Mouse (Mus musculus): Measurements from ENCODE around the gene Dcdc2a. TPM values are rescaled to one million over a fixed set of nuclear protein-coding genes. Genes with fewer than 3 reads are reported as not detected.

Gene Dcdc2a
- polyA plus RNA-seq, 1 experiment from 2014 or later, result 0.12 TPM

DNA sequence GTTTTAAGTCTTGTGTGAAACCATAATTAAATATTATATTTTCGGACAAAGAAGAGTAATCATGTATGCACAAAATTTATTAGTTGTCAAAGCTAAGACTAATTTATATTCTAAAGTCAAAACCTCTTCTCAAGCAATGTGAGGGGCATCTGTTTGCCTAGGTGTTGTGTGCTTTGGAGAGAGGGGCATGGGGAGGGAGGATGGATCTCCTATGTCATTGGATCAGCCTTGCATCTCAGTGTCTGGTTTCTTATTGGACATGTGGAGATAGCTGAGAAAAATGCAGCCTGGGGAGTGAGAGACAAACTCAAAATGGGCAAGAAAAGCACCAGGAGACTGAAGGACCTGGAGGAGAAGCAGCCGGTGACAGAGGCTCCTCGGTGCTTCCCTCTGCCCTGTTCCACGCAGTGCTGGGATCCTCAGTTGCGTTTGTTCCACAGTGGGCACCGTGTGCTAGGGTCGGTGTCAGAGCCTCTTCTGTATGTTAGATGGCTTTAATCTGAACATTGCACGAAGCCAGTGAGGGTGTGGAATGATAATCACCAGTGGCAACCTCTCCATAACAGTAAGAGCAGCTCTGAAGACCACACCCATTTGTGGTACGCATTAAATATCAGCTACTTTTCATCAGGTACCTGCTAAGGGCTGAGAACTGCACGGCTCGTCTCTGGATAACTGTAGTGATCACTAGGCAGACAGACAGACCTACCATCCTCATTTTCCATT lies 133.8 kb downstream of the Dcdc2a start:
- H3K9ac ChIP-seq, result no peak overlapping the region
- H3K4me1 ChIP-seq (ENCODE audit: insufficient read depth), result no peaks in the 10 kb centered on the region
- ATAC-seq (ENCODE audit: insufficient read depth), result no peak
- WGBS, result 78% methylated on average over 11 of the region's 11 CpGs
- H3K4me3 ChIP-seq (ENCODE audit: low read depth, low read length), result no peak overlapping the region
- DNase-seq, result no peak
- no peaks in the 10 kb centered on the region for H3K27me3 ChIP-seq (ENCODE audit: insufficient read depth, low read length)
- H3K4me2 ChIP-seq, result no peak overlapping the region
- H3K9me3 ChIP-seq (ENCODE audit: low read depth, low read length), result no peaks in the 10 kb centered on the region
- no peak for TF ChIP-seq CTCF (IDR thresholded peaks at IDR 0.05; ENCODE audit: low read depth)
- H3K27ac ChIP-seq (ENCODE audit: low read depth), result no peak overlapping the region
- H3K36me3 ChIP-seq (ENCODE audit: insufficient read depth), result no peaks in the 10 kb centered on the region

DNA sequence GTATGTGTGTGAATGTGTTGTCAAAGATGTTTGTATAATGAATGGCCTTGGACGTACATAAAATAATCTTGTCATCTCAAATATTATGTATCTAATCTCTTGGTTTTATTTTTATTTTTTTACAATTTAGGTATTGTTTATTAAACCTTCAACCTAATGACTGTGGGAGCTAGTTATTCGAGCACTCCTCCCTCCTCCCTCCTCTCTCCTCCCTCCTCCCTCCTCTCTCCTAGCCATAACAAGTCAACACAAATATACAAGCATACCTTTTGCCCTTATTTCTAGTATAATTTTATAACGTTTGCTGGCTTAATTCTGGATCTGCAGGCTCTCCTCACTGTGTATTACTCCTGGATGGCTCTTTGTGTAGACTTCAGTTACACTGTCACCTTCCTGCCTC lies 134.4 kb downstream of the Dcdc2a start:
- DNase-seq, result no peak
- TF ChIP-seq CTCF (IDR thresholded peaks at IDR 0.05; ENCODE audit: low read depth), result no peak
- no peak overlapping the region for H3K4me2 ChIP-seq
- WGBS, result 62% methylated on average over 3 of the region's 3 CpGs
- no peak for ATAC-seq (ENCODE audit: insufficient read depth)
- H3K27me3 ChIP-seq (ENCODE audit: insufficient read depth, low read length), result no peaks in the 10 kb centered on the region
- no peaks in the 10 kb centered on the region for H3K9me3 ChIP-seq (ENCODE audit: low read depth, low read length)
- H3K4me1 ChIP-seq (ENCODE audit: insufficient read depth), result no peaks in the 10 kb centered on the region
- no peak overlapping the region for H3K9ac ChIP-seq
- no peaks in the 10 kb centered on the region for H3K36me3 ChIP-seq (ENCODE audit: insufficient read depth)
- no peak overlapping the region for H3K27ac ChIP-seq (ENCODE audit: low read depth)
- H3K4me3 ChIP-seq (ENCODE audit: low read depth, low read length), result no peak overlapping the region

DNA sequence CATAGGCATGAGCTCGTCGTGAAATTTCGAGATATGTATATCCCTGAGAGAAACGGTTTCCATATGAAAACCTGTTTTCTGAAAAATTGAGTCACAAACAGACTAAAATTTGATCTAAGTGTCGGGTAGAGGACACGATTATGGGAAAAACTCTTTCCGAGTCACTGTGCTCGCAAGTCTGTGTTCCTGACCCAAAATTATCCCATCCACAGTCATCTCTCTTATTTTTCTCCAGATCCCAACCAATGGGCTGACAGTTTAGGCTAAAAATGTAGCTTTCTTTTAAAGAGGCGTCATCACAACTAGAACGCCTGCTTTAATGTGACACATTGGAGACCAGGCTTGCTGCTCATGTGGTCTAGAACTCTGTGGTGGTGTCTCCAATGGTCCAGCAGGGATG lies 139.9 kb downstream of the Dcdc2a start:
- TF ChIP-seq CTCF (IDR thresholded peaks at IDR 0.05; ENCODE audit: low read depth), result no peak
- WGBS, result 79% methylated on average over 10 of the region's 10 CpGs
- Histone ChIP-seq H3K36me3 (ENCODE audit: insufficient read depth) (no peaks in the 10 kb centered on the region), H3K4me3 (ENCODE audit: low read depth, low read length) (no peak overlapping the region), H3K4me1 (ENCODE audit: insufficient read depth) (no peaks in the 10 kb centered on the region), H3K27ac (ENCODE audit: low read depth) (no peak overlapping the region), H3K9ac (no peak overlapping the region), H3K9me3 (ENCODE audit: low read depth, low read length) (no peaks in the 10 kb centered on the region), H3K4me2 (no peak overlapping the region), H3K27me3 (ENCODE audit: insufficient read depth, low read length) (no peaks in the 10 kb centered on the region)
- DNase-seq (no peak), ATAC-seq (ENCODE audit: insufficient read depth) (no peak)

DNA sequence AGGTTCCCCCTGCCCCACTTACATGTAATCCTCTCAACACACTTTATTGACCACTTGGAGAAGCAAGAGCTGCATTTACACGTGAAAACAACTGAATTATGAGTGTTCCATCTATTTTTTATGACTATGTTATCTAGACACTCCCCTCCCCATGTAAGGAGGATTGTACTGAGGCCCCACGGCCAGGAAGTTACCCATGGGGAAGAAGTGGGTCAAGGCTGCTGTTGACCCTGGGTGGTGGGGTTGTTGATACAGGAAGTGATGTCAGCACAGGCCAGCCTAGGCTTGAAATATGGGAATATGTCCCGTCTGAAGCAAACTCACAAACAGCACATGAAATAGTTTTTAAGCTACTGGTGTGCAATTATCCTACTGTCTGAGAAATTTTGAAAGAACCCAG lies 144.1 kb downstream of the Dcdc2a start:
- WGBS, result 39% methylated on average over 3 of the region's 3 CpGs
- no peak for TF ChIP-seq CTCF (IDR thresholded peaks at IDR 0.05; ENCODE audit: low read depth)

DNA sequence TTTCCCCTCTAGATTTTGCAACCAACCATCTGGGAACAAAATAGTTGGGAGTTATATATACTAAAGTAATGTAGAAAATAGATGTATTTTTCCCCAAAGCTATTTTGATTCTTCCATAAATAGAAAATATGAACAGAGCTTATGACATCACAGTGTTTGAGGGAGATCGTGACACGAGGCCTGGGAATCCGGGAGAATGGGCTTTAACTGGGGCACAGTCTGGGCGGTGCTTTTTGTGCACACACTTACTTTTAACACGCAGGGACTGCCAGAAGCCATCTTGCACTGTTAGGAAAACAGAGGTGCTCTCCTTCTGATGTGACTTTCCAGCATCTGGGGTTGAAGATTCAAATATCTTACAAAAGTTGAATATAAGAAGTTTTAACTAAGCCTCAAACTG lies 151.1 kb downstream of the Dcdc2a start:
- Histone ChIP-seq H3K36me3 (ENCODE audit: insufficient read depth) (no peaks in the 10 kb centered on the region), H3K4me3 (ENCODE audit: low read depth, low read length) (no peak overlapping the region), H3K9me3 (ENCODE audit: low read depth, low read length) (no peaks in the 10 kb centered on the region), H3K27me3 (ENCODE audit: insufficient read depth, low read length) (no peaks in the 10 kb centered on the region), H3K27ac (ENCODE audit: low read depth) (no peak overlapping the region), H3K4me1 (ENCODE audit: insufficient read depth) (no peaks in the 10 kb centered on the region), H3K4me2 (no peak overlapping the region), H3K9ac (no peak overlapping the region)
- DNase-seq (no peak), ATAC-seq (ENCODE audit: insufficient read depth) (no peak)
- 80% methylated on average over 5 of the region's 5 CpGs for whole genome bisulfite sequencing
- no peak for TF ChIP-seq CTCF (IDR thresholded peaks at IDR 0.05; ENCODE audit: low read depth)

More for the DNA sequence above, 144.1 kb downstream of the Dcdc2a start:
- H3K4me3 ChIP-seq (ENCODE audit: low read depth, low read length), result no peak overlapping the region
- ATAC-seq (ENCODE audit: insufficient read depth) (no peak), DNase-seq (no peak)
- no peak overlapping the region for H3K4me2 ChIP-seq
- no peaks in the 10 kb centered on the region for H3K36me3 ChIP-seq (ENCODE audit: insufficient read depth)
- no peaks in the 10 kb centered on the region for H3K27me3 ChIP-seq (ENCODE audit: insufficient read depth, low read length)
- H3K9ac ChIP-seq, result no peak overlapping the region
- H3K9me3 ChIP-seq (ENCODE audit: low read depth, low read length), result no peaks in the 10 kb centered on the region
- no peak overlapping the region for H3K27ac ChIP-seq (ENCODE audit: low read depth)
- no peaks in the 10 kb centered on the region for H3K4me1 ChIP-seq (ENCODE audit: insufficient read depth)

DNA sequence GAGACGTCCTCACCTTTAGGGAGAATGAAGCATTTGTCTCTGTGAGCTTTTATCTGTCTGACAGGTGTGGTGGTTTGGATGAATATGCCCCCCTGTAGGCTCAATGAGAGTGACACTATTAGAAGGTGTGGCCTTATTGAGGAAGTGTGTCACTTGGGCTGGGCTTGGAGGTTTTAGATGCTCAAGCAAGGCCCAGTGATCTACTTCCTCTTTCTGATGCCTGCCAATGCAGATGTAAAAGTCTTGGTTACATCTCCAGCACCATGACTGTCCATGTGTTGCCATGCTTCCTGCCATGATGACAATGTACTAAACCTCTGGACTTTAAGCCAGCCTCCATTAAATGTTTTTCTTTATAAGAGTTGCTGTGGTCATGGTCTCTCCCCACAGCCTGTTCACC lies 162.6 kb downstream of the Dcdc2a start:
- Histone ChIP-seq H3K4me1 (ENCODE audit: insufficient read depth) (no peaks in the 10 kb centered on the region), H3K27me3 (ENCODE audit: insufficient read depth, low read length) (no peaks in the 10 kb centered on the region), H3K4me2 (no peak overlapping the region), H3K4me3 (ENCODE audit: low read depth, low read length) (no peak overlapping the region), H3K9ac (no peak overlapping the region), H3K36me3 (ENCODE audit: insufficient read depth) (no peaks in the 10 kb centered on the region), H3K27ac (ENCODE audit: low read depth) (no peak overlapping the region), H3K9me3 (ENCODE audit: low read depth, low read length) (no peaks in the 10 kb centered on the region)
- ATAC-seq (ENCODE audit: insufficient read depth), result no peak
- TF ChIP-seq CTCF (IDR thresholded peaks at IDR 0.05; ENCODE audit: low read depth), result no peak
- WGBS, result 93% methylated on average over 1 of the region's 1 CpGs
- no peak for DNase-seq

DNA sequence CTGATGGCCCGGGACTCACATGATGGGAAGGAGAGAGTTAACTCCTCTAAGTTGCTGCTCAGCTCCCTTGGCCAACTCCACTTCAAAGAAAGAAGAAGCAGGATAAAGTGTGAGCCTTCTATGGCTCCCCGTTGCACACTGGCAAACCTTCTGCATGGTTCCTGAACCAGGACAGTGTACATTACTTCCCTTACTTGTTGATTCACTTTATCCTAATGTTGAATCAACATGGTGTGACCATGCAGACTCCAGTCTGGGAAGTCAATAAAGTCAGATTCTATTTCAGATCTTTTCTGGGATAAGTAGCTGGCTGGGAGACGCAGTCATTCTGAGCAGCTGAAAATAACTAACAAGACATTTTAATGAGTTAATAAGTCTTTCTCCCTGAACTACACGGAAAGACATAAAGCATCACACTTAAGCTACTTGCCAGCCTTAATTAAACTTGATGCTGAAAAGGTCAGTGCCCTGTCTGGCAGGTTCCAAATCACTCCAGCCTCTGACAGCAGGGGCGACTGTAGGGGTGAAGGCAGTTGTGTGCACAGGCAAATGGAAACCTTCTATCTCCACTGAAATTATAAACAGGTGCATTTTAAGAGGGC lies 164.5 kb downstream of the Dcdc2a start:
- no peaks in the 10 kb centered on the region for H3K27me3 ChIP-seq (ENCODE audit: insufficient read depth, low read length)
- no peaks in the 10 kb centered on the region for H3K36me3 ChIP-seq (ENCODE audit: insufficient read depth)
- H3K4me3 ChIP-seq (ENCODE audit: low read depth, low read length), result no peak overlapping the region
- no peak for ATAC-seq (ENCODE audit: insufficient read depth)
- H3K9me3 ChIP-seq (ENCODE audit: low read depth, low read length), result no peaks in the 10 kb centered on the region
- DNase-seq, result no peak
- no peaks in the 10 kb centered on the region for H3K4me1 ChIP-seq (ENCODE audit: insufficient read depth)
- H3K27ac ChIP-seq (ENCODE audit: low read depth), result no peak overlapping the region
- H3K9ac ChIP-seq, result no peak overlapping the region
- no peak for TF ChIP-seq CTCF (IDR thresholded peaks at IDR 0.05; ENCODE audit: low read depth)
- H3K4me2 ChIP-seq, result no peak overlapping the region
- WGBS, result 53% methylated on average over 5 of the region's 5 CpGs

All from lung, embryonic 14.5 days (tissue).